Mouse (Mus musculus) forebrain, embryonic 11.5 days (tissue): ENCODE measurements at regions not wholly inside any gene's neighbourhood (a gene's known extent, or its start where the extent isn't known, plus 50 kb on each side); places are given as distances from the start of the nearest gene placed in this dataset.

Source experiments
- ATAC-seq: fragments of 200-750 bp; cut with Nextera tagmentation; replicated peaks from 2 replicates; pipeline ENCODE4 v1.8.0; 2017; ENCODE audit warnings: moderate TSS enrichment; ENCODE audit not compliant: low FRiP score
- DNase-seq: peaks from one replicate; pipeline ENCODE4 v3.0.0-alpha.2; 2017; ENCODE audit warnings: low spot score
- H3K27ac ChIP-seq: fragments of 300-500 bp; sonication (generic); 2 replicates; pipeline ENCODE4 v1.5.1; 2014; ENCODE audit warnings: low read depth, low read length
- H3K27me3 ChIP-seq: fragments of 300-500 bp; sonication (generic); 2 replicates; pipeline ENCODE4 v1.6.1; 2014; ENCODE audit warnings: mild to moderate bottlenecking, low read length, mixed read lengths; ENCODE audit not compliant: control insufficient read depth, insufficient read depth
- H3K36me3 ChIP-seq: fragments of 300-500 bp; sonication (generic); 2 replicates; pipeline ENCODE4 v1.6.1; 2014; ENCODE audit warnings: mild to moderate bottlenecking, low read length, moderate library complexity, mixed read lengths; ENCODE audit not compliant: control insufficient read depth, insufficient read depth
- H3K4me1 ChIP-seq: fragments of 300-500 bp; sonication (generic); replicated peaks from 2 replicates; pipeline ENCODE4 v1.6.1; 2014; ENCODE audit warnings: low read length, mixed read lengths; ENCODE audit not compliant: control insufficient read depth, insufficient read depth
- H3K4me2 ChIP-seq: fragments of 300-500 bp; sonication (generic); 2 replicates; pipeline ENCODE4 v1.6.1; 2014; ENCODE audit warnings: low read depth, mild to moderate bottlenecking, low read length, moderate library complexity, mixed read lengths; ENCODE audit not compliant: severe bottlenecking
- H3K4me3 ChIP-seq: fragments of 300-500 bp; sonication (generic); 2 replicates; pipeline ENCODE4 v1.5.1; 2014; ENCODE audit warnings: low read depth, low read length
- H3K9ac ChIP-seq: fragments of 300-500 bp; sonication (generic); 2 replicates; pipeline ENCODE4 v1.6.1; 2014; ENCODE audit warnings: low read length
- H3K9me3 ChIP-seq: fragments of 300-500 bp; sonication (generic); 2 replicates; pipeline ENCODE4 v1.6.1; 2016; ENCODE audit warnings: low read length, mixed read lengths; ENCODE audit not compliant: control insufficient read depth
- WGBS: fragments of 180-500 bp; shearing (Covaris S2); extraction: QIAGEN DNeasy Blood & Tissue Kit; methylation state at CpG from one replicate; pipeline ENCODE4 v1.1.7; 2014; 5-methylcytosine and 5-hydroxymethylcytosine counted together

DNA sequence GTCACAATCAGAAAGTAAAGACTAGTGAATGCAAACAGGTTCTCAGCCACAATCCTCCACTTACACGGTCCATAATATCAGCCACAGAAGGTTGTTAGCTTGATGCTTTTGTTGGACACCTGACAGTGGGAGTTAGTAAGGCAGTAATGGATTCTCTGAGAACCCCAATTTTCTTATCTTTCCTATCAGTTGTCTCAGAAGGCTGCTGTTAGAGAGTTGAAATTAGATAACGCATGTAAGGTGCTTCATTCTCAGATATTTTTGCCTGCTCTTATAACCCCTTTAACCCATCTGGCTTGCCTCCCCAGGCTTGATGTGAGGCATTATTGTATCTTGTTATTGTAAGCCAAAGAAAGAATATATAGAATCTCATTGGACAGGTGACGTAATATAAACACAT is 63.0 kb upstream of the Ube2e3 start:
- Histone ChIP-seq H3K9me3 (no peaks in the 10 kb centered on the region), H3K27ac (no peak overlapping the region), H3K4me1 (no peaks in the 10 kb centered on the region), H3K27me3 (no peaks in the 10 kb centered on the region), H3K4me2 (no peak overlapping the region), H3K36me3 (no peaks in the 10 kb centered on the region), H3K4me3 (no peak overlapping the region), H3K9ac (no peak overlapping the region)
- ATAC-seq (no peak), DNase-seq (no peak)
- WGBS, result 91% methylated on average over 3 of the region's 3 CpGs

- Histone ChIP-seq H3K36me3 (no peaks in the 10 kb centered on the region), H3K9ac (no peak overlapping the region), H3K9me3 (no peaks in the 10 kb centered on the region), H3K4me1 (no peaks in the 10 kb centered on the region), H3K27ac (no peak overlapping the region), H3K27me3 (no peaks in the 10 kb centered on the region), H3K4me3 (no peak overlapping the region), H3K4me2 (no peak overlapping the region)
- no peak for DNase-seq
- ATAC-seq, result no peak
- 88% methylated on average over 4 of the region's 4 CpGs for WGBS
Observed at GRCm38 (mm10) chr2:78803543-78803942, 64.4 kb upstream of the Ube2e3 start.

DNA sequence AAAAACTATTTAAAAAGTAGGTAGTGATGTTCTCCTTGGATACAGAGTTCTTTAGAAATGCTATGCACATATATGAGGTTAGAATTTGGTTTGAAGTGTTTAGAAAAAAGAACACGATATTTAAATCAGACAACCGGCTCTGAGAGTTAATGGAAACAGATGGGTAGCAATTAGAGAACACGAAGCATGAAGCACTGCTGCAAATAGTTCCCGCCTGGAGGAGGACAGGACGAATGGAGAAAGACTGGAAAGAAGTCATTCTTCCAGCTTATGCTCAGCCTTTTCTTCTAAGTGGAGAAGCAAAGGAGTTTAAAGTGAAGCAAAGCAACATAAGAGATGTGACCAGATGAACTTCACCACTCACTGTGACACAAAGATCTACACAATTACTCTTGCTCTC is 72.5 kb upstream of the Ube2e3 start:
- H3K9ac ChIP-seq, result no peak overlapping the region
- H3K4me1 ChIP-seq, result no peaks in the 10 kb centered on the region
- no peak overlapping the region for H3K27ac ChIP-seq
- 81% methylated on average over 5 of the region's 5 CpGs for WGBS
- DNase-seq (no peak), ATAC-seq (no peak)
- no peaks in the 10 kb centered on the region for H3K36me3 ChIP-seq
- no peaks in the 10 kb centered on the region for H3K9me3 ChIP-seq
- no peaks in the 10 kb centered on the region for H3K27me3 ChIP-seq
- H3K4me3 ChIP-seq, result no peak overlapping the region
- no peak overlapping the region for H3K4me2 ChIP-seq

DNA sequence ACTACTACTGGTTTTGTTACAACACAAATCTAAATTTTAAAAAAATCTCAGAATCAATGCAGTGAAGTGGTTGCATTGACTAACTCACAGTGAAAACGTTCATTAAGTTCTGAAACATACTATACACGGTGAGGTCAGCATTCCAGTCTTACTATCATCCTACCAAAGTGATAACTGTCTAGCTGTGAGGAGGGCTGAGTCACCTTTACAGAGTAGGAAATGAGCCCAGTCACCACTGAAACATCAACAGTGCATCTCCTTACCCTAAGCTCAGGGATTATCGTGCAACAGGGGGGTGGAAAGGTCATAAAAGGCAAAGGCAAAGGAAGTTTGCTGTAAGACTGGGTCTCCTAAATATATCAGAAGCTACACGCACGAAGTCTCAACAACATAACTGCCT is 73.2 kb upstream of the Ube2e3 start:
- Histone ChIP-seq H3K4me2 (no peak overlapping the region), H3K9ac (no peak overlapping the region), H3K9me3 (no peaks in the 10 kb centered on the region), H3K27me3 (no peaks in the 10 kb centered on the region), H3K4me1 (no peaks in the 10 kb centered on the region), H3K36me3 (no peaks in the 10 kb centered on the region), H3K4me3 (no peak overlapping the region), H3K27ac (no peak overlapping the region)
- no peak for ATAC-seq
- 86% methylated on average over 5 of the region's 5 CpGs for WGBS
- DNase-seq, result no peak

DNA sequence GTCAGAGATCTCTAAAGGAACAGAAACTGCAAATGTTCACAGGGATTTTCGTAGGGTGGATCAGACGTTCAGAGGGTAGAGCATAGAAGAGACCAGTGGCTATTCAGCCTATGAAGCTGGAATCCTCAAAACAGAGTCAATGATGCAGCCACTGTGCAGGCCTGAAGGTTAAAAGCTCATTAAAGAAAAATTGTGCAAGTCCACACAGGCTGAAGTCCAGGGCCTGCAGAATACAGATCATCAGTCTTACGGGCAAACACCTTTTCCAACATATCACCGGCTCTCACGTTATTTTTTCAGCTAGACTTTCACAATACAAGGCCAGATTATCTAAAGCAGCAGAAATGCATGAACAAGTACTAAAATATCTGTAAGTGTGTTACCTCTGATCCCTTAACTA is 78.8 kb upstream of the Ube2e3 start:
- 88% methylated on average over 5 of the region's 5 CpGs for WGBS
- ATAC-seq, result no peak
- no peak for DNase-seq
- no peaks in the 10 kb centered on the region for H3K4me1 ChIP-seq
- H3K9ac ChIP-seq, result no peak overlapping the region
- no peaks in the 10 kb centered on the region for H3K9me3 ChIP-seq
- no peak overlapping the region for H3K27ac ChIP-seq
- no peak overlapping the region for H3K4me2 ChIP-seq
- H3K27me3 ChIP-seq, result no peaks in the 10 kb centered on the region
- no peak overlapping the region for H3K4me3 ChIP-seq
- H3K36me3 ChIP-seq, result no peaks in the 10 kb centered on the region

DNA sequence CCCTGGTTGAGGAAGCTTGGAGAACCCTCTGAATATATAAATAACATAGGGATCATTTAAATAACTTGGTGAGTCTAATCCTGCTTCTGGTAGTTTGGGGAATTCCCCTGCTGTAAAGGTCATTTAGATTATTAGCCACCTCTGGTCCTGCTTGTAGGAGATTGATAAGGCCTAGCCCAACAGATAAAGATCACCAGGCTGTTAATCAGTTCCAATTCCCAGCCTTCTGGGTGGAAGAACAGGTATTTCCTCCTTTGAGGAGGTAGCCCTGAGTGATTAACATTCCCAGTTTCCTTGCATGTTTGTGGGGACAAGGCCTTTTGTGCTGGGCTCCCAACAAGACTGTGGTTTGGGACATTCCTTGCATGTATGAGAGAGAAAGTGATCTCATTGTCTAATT is 79.7 kb upstream of the Ube2e3 start:
- Histone ChIP-seq H3K27me3 (no peaks in the 10 kb centered on the region), H3K36me3 (no peaks in the 10 kb centered on the region), H3K4me2 (no peak overlapping the region), H3K27ac (no peak overlapping the region), H3K9me3 (no peaks in the 10 kb centered on the region), H3K4me3 (no peak overlapping the region), H3K9ac (no peak overlapping the region), H3K4me1 (no peaks in the 10 kb centered on the region)
- no peak for DNase-seq
- no peak for ATAC-seq

DNA sequence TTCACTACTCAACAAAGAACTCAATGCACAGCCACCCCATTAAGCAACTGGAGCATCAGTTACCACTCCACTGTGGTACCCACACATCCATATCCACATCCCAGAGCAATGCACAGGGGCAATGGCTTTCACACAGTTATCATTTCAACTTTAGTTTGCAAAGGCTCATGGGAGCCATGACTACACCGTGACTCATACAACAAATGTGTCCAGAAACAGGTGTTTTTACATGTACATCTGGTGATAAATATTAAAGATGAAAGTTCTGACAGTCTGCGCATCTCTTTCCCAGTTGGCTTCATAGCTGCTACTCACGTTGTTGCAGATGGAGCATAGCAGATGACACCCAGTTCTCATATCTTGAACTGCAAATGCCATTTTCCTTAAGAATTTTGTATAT is 88.0 kb upstream of the Ube2e3 start:
- Histone ChIP-seq H3K4me2 (no peak overlapping the region), H3K36me3 (no peaks in the 10 kb centered on the region), H3K4me1 (no peaks in the 10 kb centered on the region), H3K27me3 (no peaks in the 10 kb centered on the region), H3K9ac (no peak overlapping the region), H3K9me3 (no peaks in the 10 kb centered on the region), H3K4me3 (no peak overlapping the region), H3K27ac (no peak overlapping the region)
- ATAC-seq (no peak), DNase-seq (no peak)
- WGBS, result 87% methylated on average over 3 of the region's 3 CpGs

- DNase-seq (no peak), ATAC-seq (no peak)
- Histone ChIP-seq H3K36me3 (no peaks in the 10 kb centered on the region), H3K4me2 (no peak overlapping the region), H3K27ac (no peak overlapping the region), H3K27me3 (no peaks in the 10 kb centered on the region), H3K9ac (no peak overlapping the region), H3K4me3 (no peak overlapping the region), H3K4me1 (no peaks in the 10 kb centered on the region), H3K9me3 (no peaks in the 10 kb centered on the region)
Observed at GRCm38 (mm10) chr2:78777589-78777988, 90.3 kb upstream of the Ube2e3 start.

DNA sequence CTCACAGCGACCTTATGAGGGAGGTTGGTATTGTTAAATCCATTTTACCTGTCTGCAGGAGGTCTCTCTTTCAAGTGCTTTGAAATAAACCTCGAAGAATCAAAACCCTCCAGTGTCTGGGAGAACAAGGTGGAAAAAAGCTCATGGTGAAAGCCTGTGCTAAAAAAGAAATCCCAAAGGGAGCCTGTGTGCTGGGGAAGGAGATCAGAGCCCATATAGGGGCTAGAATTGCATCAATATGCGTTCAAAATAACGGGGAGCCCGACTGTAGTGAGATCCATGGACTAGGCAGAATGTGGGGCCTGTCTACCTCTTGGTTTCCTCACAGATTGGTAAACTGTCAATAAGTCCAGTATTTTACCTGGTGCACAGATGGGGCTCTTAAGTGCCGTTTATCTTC is 113.6 kb upstream of the Ube2e3 start:
- H3K4me2 ChIP-seq, result no peak overlapping the region
- H3K27ac ChIP-seq, result no peak overlapping the region
- no peaks in the 10 kb centered on the region for H3K9me3 ChIP-seq
- ATAC-seq (no peak), DNase-seq (no peak)
- 53% methylated on average over 6 of the region's 6 CpGs for WGBS
- H3K9ac ChIP-seq, result no peak overlapping the region
- no peak overlapping the region for H3K4me3 ChIP-seq
- H3K4me1 ChIP-seq, result no peaks in the 10 kb centered on the region
- H3K27me3 ChIP-seq, result no peaks in the 10 kb centered on the region
- no peaks in the 10 kb centered on the region for H3K36me3 ChIP-seq
